Comparison of ENCODE assay signal across 12 mouse cellular contexts in the genomic region with DNA sequence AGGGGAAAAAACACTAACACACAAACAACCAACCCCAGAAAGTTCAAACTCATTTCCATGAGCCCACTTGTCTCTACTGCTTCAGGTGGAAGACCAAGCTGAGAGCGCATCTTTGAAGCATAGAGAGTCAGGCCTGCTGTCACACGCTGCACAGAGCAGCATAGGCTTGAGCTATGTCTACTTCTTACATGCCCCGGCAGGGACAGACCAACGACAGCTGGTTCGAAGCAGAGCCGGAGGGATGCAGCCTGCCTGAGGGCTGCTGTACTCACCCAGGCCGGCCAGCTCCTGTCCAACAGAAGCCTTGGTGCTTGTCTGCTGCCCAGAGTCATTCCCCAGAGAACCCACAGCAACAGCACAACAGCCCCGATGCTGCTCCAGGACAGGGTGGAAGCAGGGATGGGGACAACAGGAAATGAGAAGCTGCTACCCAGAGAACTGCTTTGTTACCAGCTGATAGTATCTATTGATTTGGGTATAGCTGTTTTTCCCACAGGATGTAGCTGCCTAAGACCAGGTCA.
"Had no signal": no experiment of that assay in that cellular context is flagged by ENCODE, and none has a peak within 500 bp of the region (broad histone marks: within the 10 kb centered on the region; RNA-seq: fewer than 3 reads in every experiment).

No protein-coding gene starts in this region.

- H3K27ac ChIP-seq: kidney, postnatal 0 days; liver, embryonic 15.5 days; midbrain, embryonic 13.5 days; neural tube, embryonic 12.5 days; stomach, postnatal 0 days had no signal

- ATAC-seq: lung, postnatal 0 days; midbrain, embryonic 13.5 days had no signal

- H3K9ac ChIP-seq: liver, embryonic 15.5 days; midbrain, embryonic 13.5 days; neural tube, embryonic 12.5 days had no signal

- H3K27me3 ChIP-seq: liver, embryonic 15.5 days; midbrain, embryonic 13.5 days; neural tube, embryonic 12.5 days had no signal

- H3K4me3 ChIP-seq: liver, embryonic 15.5 days; midbrain, embryonic 13.5 days; neural tube, embryonic 12.5 days had no signal

- DNase-seq: left cerebral cortex, postnatal 4 days; lung, adult 2 months; lung, postnatal 36 days; thymus, adult 2 months; thymus, postnatal 25 days had no signal

- H3K9me3 ChIP-seq: liver, embryonic 15.5 days; midbrain, embryonic 13.5 days; neural tube, embryonic 12.5 days had no signal

- H3K4me2 ChIP-seq: liver, embryonic 11.5 days; liver, embryonic 15.5 days; midbrain, embryonic 13.5 days; neural tube, embryonic 12.5 days had no signal

- H3K4me1 ChIP-seq: liver, embryonic 15.5 days had no signal
